Mouse (Mus musculus) brain, embryonic 14.5 days (tissue): ENCODE measurements around the gene Esrrg.

ENCODE experiments used
- CTCF ChIP-seq: fragments of 200-500 bp; IDR thresholded peaks from 2 replicates; pipeline ENCODE4 v1.5.1; 2012; ENCODE audit warnings: inconsistent platforms, mild to moderate bottlenecking, moderate library complexity, borderline replicate concordance; ENCODE audit not compliant: insufficient read depth, insufficient read length; ENCODE audit errors: extremely low read depth
- POLR2A ChIP-seq: fragments of 200-500 bp; IDR thresholded peaks from 2 replicates; pipeline ENCODE4 v1.6.1; 2012; ENCODE audit warnings: mild to moderate bottlenecking, inconsistent platforms, borderline replicate concordance; ENCODE audit not compliant: poor library complexity, insufficient read depth, insufficient read length, severe bottlenecking; ENCODE audit errors: extremely low read depth

DNA sequence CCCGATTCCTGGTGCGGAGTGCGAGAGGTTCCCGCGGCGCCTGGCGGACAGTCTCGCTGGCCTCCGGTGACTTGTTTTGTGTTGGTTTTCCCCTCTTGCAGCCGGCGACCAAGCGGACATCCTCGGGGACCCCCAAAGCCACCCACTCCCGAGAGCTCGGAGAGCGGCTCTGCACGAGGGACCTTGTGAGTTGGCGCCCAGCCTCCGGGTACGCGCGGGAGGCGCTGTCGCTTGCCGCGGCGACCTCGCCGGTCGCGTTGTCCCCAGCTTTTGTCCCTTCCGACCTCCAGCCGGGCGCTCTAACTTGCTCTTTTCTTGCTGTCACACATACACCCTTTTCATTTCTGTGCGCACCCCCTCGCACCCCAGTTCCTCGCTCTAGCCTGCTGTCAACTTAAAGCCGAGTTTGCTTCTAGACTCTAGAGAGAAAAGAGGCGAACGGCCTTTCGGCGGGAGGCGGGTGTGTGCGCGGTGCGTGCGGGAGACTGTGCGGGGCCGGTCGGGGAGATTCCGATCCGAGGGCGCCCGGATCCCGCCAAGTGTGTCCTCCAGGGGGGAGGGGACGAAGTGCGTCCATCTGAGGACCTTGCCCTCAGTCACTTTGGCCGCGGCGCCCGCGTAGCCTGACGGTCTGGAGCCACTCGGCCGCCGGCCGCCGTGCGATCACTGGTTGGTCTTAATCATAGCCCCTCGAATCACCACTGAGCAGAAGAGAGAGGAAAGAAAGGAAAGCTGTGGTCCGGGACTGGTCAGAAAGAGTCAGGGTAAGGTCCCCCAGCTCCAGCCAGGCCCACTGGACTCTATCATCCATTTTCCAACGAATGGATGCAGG lies 646 bp downstream of the Esrrg start:
- TF ChIP-seq CTCF (no peak), POLR2A (no peak)
